Mouse (Mus musculus): Measurements from ENCODE around the gene Zfp710. TPM values are rescaled to one million over a fixed set of nuclear protein-coding genes. Genes with fewer than 3 reads are reported as not detected.

Gene Zfp710
- polyA plus RNA-seq, 1 experiment from 2014 or later: 7.3 TPM

Other genes starting within 250 kb of the Zfp710 start
- gene Mesp1, start 231.0 kb upstream of the Zfp710 start, polyA plus RNA-seq (2015; fragmentation: Nextera tagmentation; extraction: Ambion mirVana): 0.14 TPM in 1 of 2 replicates, not detected in the other
- 0.09 and 0.10 TPM in 2 replicates for gene Mesp2, start 214.1 kb upstream of the Zfp710 start, polyA plus RNA-seq (2015; fragmentation: Nextera tagmentation; extraction: Ambion mirVana)
- 3.6 and 5.0 TPM in 2 replicates for gene Anpep, start 163.8 kb upstream of the Zfp710 start, polyA plus RNA-seq (2015; fragmentation: Nextera tagmentation; extraction: Ambion mirVana)
- gene Ap3s2, start 104.2 kb upstream of the Zfp710 start, polyA plus RNA-seq (2015; fragmentation: Nextera tagmentation; extraction: Ambion mirVana): 20.7 and 23.7 TPM in 2 replicates
- 10.0 and 11.3 TPM in 2 replicates for gene Arpin, start 89.5 kb upstream of the Zfp710 start, polyA plus RNA-seq (2015; fragmentation: Nextera tagmentation; extraction: Ambion mirVana)
- 322 and 332 TPM in 2 replicates for gene Idh2, start 90.6 kb downstream of the Zfp710 start, polyA plus RNA-seq (2015; fragmentation: Nextera tagmentation; extraction: Ambion mirVana)
- 16.8 and 20.9 TPM in 2 replicates for gene Sema4b, start 162.0 kb downstream of the Zfp710 start, polyA plus RNA-seq (2015; fragmentation: Nextera tagmentation; extraction: Ambion mirVana)
- gene Cib1, start 208.0 kb downstream of the Zfp710 start, polyA plus RNA-seq (2015; fragmentation: Nextera tagmentation; extraction: Ambion mirVana): 186 and 189 TPM in 2 replicates
- gene Gdpgp1, start 208.1 kb downstream of the Zfp710 start, polyA plus RNA-seq (2015; fragmentation: Nextera tagmentation; extraction: Ambion mirVana): 2.7 and 3.4 TPM in 2 replicates
- 0.44 and 0.70 TPM in 2 replicates for gene Ttll13, start 221.6 kb downstream of the Zfp710 start, polyA plus RNA-seq (2015; fragmentation: Nextera tagmentation; extraction: Ambion mirVana)
- gene Ngrn, start 236.4 kb downstream of the Zfp710 start, polyA plus RNA-seq (2015; fragmentation: Nextera tagmentation; extraction: Ambion mirVana): 65.6 and 65.8 TPM in 2 replicates
- 5.6 and 6.8 TPM in 2 replicates for gene Vps33b, start 244.8 kb downstream of the Zfp710 start, polyA plus RNA-seq (2015; fragmentation: Nextera tagmentation; extraction: Ambion mirVana)

Data from thymus, postnatal 0 days (tissue).